Mouse (Mus musculus) midbrain, embryonic 13.5 days (tissue): Measurements from ENCODE around the gene Gm28230. TPM values are rescaled to one million over a fixed set of nuclear protein-coding genes. Genes with fewer than 3 reads are reported as not detected.

Source experiments
- ATAC-seq: fragments of 200-750 bp; cut with Nextera tagmentation; 2 replicates; pipeline ENCODE4 v1.8.0; 2017; ENCODE audit warnings: mild to moderate bottlenecking, moderate TSS enrichment, moderate library complexity
- H3K27ac ChIP-seq: fragments of 300-500 bp; sonication (generic); 2 replicates; pipeline ENCODE4 v1.5.1; 2015; ENCODE audit warnings: inconsistent platforms, mild to moderate bottlenecking, moderate library complexity
- H3K27me3 ChIP-seq: fragments of 300-500 bp; sonication (generic); 2 replicates; pipeline ENCODE4 v1.6.1; 2015; ENCODE audit warnings: mild to moderate bottlenecking, inconsistent platforms
- H3K36me3 ChIP-seq: fragments of 300-500 bp; sonication (generic); 2 replicates; pipeline ENCODE4 v1.6.1; 2015; ENCODE audit warnings: mild to moderate bottlenecking, inconsistent platforms
- H3K4me1 ChIP-seq: fragments of 300-500 bp; sonication (generic); replicated peaks from 2 replicates; pipeline ENCODE4 v1.6.1; 2015; ENCODE audit warnings: inconsistent platforms
- H3K4me2 ChIP-seq: fragments of 300-500 bp; sonication (generic); replicated peaks from 2 replicates; pipeline ENCODE4 v1.6.1; 2015; ENCODE audit warnings: moderate library complexity, mild to moderate bottlenecking, inconsistent platforms
- H3K4me3 ChIP-seq: fragments of 300-500 bp; sonication (generic); replicated peaks from 2 replicates; pipeline ENCODE4 v1.5.1; 2015; ENCODE audit warnings: mild to moderate bottlenecking, inconsistent platforms
- H3K9ac ChIP-seq: fragments of 300-500 bp; sonication (generic); replicated peaks from 2 replicates; pipeline ENCODE4 v1.6.1; 2015; ENCODE audit warnings: mild to moderate bottlenecking, inconsistent platforms
- H3K9me3 ChIP-seq: fragments of 300-500 bp; sonication (generic); 2 replicates; pipeline ENCODE4 v1.6.1; 2016; ENCODE audit warnings: mild to moderate bottlenecking, inconsistent platforms
- whole genome bisulfite sequencing: fragments of 180-500 bp; shearing (Covaris S2); methylation state at CpG from one replicate; pipeline ENCODE4 v1.1.7; 2015; 5-methylcytosine and 5-hydroxymethylcytosine counted together
- polyA plus RNA-seq: library from polyadenylated mRNA; unstranded; fragments of >200 nt; fragmentation: Nextera tagmentation; extraction: Ambion mirVana; gene quantifications from 2 replicates; pipeline ENCODE4 v1.2.1, GENCODE M21; 2015

Gm28230 gene
- polyA plus RNA-seq, 1 experiment from 2014 or later = not detected

DNA sequence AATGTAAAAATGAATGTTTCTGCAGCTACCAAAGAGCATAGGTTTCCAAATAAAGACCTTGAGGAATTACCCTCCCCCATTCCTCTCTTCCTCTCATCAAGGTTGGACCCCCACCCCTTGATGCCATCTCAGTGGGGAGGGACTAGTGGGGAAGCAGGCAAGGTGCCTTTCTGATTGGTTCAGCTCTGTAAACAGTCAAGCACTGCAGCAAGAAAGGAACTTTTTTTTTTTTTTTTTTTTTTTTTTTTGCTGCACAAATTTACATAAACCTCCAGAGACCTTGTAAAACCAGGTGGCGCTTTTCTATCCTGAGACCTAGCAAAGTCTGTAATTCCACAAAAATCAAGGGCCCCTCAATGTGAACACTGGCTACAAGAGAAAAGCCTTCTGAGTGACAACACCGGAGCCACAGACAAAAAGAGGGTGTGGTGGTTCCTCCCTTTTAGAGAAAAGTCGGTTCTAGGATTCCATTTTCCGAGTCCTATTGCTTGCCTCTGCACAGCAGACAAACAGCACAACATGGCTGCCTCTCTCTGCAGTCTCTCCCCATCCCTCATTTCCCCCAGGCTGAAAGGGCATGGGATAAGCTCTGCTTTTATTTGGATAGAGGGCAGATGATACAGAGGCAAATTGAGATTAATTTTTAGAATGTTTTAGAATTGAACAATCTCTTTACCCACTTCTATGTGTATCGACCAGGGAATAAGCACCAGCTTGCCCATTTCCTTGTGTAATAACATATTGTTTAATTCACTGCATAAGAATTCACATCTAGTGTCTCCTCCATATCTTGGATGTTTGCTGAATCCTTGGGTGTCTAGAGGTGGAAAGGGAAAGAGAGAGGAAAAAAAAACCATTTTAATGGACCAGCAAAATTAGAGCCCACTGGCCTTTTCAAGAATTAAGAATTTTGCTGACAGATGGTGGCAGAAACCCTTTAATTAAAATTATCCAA, 16.8 kb upstream of the Gm28230 start:
- ATAC-seq = no peak
- no peak overlapping the region for H3K9ac ChIP-seq
- no peaks in the 10 kb centered on the region for H3K9me3 ChIP-seq
- no peak overlapping the region for H3K4me2 ChIP-seq
- H3K4me3 ChIP-seq = no peak overlapping the region
- 4% methylated on average over 5 of the region's 5 CpGs for WGBS
- H3K27me3 ChIP-seq = peaks cover 99% of the 10 kb centered on the region
- H3K27ac ChIP-seq = no peak overlapping the region
- peaks cover 17% of the 10 kb centered on the region for H3K4me1 ChIP-seq
- no peaks in the 10 kb centered on the region for H3K36me3 ChIP-seq

DNA sequence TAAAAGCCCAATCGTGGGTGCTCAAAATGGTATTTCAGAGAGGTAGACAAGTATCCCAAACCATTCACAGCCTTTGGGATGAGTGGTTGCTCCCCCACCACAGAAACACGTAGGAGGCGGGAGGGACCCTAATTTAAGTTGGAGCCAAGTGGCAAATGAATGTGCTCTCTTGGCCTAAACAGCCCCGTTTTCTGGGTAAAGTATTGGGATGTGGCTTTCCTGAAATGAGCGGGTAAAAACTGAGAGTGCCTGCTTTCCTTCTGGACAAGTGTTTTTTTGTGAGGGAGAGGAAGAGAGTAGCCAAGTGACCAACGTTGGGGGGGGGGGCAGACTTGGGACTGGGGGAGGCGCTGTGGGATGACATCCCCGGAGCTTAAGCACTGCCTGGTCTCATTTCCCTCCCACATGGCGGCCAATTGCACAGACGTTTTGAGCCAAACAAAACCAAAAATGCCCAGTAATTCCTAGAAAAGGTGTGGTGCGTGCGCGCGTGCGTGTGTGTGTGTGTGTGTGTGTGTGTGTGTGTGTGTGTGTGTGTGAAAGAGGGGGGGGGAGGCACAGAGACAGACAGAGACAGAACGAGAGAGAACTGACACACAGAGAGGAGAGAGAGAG, 15.5 kb upstream of the Gm28230 start:
- under 1% methylated on average over 16 of the region's 16 CpGs for WGBS
- no peak overlapping the region for H3K4me2 ChIP-seq
- H3K27ac ChIP-seq = no peak overlapping the region
- H3K4me3 ChIP-seq = no peak overlapping the region
- ATAC-seq = no peak
- H3K9me3 ChIP-seq = no peaks in the 10 kb centered on the region
- peaks cover 6% of the 10 kb centered on the region for H3K4me1 ChIP-seq
- no peak overlapping the region for H3K9ac ChIP-seq
- no peaks in the 10 kb centered on the region for H3K36me3 ChIP-seq
- peaks cover 99% of the 10 kb centered on the region for H3K27me3 ChIP-seq

DNA sequence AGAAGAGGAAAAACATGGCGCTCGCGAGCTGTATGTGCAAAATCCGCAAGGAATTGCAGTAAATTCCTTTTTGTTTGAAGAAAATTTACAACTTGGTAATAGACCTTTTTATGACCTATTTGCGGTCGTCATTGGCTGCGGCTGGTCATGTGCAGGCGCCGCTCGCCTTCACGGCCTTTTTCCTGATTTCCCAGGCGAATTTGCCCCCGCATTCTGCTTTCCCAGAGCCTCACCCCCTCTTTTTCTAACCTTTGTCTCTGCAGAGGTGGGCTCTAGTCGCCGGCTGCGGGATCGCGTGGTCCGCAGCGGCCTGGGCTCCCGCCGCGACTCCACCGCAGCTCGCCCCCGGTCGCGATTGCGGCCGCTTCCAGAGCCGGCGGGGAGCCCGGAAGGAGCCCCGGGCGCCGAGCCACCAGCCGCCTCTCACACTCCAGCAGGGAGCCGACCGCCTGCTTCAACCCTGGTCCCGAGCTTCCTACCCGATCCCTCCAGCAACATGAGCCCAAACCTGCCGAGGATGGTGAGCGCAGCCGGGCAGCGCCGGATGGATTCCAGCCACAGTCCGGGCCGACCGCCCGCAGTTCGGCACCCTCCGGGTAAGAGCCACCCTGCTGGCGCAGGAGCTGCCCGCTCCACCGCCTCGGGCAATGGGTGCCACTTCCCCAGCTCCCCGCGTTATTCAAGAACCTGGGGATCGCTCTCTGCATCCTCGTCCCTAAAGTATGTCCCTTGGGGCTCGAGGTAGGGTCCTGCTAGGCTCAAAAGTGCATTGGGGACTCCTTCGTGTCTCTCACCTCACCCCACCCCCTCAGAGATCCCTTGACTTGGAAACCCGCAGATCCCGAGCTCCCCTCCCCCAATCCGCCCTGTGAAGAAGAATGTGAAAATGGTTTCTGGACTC, 14.6 kb upstream of the Gm28230 start, which contains the start of the genes Hoxd3 and Hoxd4:
TSS of gene Hoxd3 (plus strand) at position 207 of the 901 bp plus-strand sequence.
TSS of gene Hoxd4 (plus strand) at position 209 of the 901 bp plus-strand sequence.
- ATAC-seq = 0 out of 2 replicates have a peak, but pooled peaks have one; percentile 17
- H3K4me3 ChIP-seq = peak within 1 kb of the TSS; percentile 12
- no peaks in the 10 kb centered on the region for H3K9me3 ChIP-seq
- H3K4me2 ChIP-seq = peak within 1 kb of the TSS; percentile 34
- peaks cover 99% of the 10 kb centered on the region for H3K27me3 ChIP-seq
- H3K27ac ChIP-seq = no peak within 1 kb of the TSS
- peaks cover 6% of the 10 kb centered on the region for H3K4me1 ChIP-seq
- WGBS = 1% methylated on average over 65 of the region's 65 CpGs
- H3K36me3 ChIP-seq = no peaks in the 10 kb centered on the region
- H3K9ac ChIP-seq = no peak within 1 kb of the TSS

DNA sequence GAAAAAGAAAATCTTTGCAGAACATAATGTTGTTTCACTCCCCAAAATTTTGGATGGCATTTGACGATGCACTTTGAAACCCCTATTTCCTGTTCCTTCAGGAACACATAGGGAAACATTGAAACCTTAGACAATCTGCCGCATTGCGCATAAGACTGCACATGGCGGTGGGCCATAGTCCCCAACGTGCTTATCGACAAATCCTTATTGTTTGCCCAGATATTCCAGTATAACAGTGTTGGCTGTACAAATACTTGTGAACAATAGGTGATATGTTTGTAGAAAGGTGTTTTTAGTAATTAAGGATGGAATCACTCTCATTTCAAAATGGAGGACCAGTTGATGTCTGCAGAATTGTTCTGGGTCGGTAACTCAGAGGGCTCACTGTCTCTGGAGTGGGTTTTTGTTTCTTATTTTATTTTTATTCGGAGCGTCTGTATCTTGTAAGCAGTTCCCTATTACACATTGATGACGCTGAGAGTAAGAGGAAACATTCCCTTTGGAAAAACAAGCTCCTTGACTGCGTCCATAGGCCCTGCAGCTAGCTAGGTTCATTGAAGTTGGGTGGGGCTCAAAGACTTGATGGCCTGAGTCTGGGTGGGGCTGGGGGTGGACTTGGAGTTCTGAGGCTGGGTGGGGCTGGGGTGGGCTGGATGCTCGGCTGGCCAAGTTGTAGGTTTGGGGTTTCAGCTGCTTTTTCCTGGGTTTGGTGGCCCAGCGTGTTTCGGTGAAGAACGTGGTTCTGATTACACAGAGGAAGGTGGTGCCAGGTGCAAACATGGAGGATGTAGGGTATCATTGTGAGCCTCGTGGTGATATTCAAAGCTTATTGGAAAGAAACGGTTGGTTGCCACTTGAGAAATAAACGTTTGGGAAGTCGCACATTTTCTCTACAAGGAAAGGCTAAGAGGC, 13.0 kb upstream of the Gm28230 start:
- H3K4me2 ChIP-seq = no peak overlapping the region
- no peak overlapping the region for H3K27ac ChIP-seq
- peaks cover 100% of the 10 kb centered on the region for H3K27me3 ChIP-seq
- 3% methylated on average over 19 of the region's 19 CpGs for WGBS
- H3K4me1 ChIP-seq = peaks cover 6% of the 10 kb centered on the region
- H3K9me3 ChIP-seq = no peaks in the 10 kb centered on the region
- ATAC-seq = no peak
- no peaks in the 10 kb centered on the region for H3K36me3 ChIP-seq
- no peak overlapping the region for H3K4me3 ChIP-seq
- H3K9ac ChIP-seq = no peak overlapping the region

DNA sequence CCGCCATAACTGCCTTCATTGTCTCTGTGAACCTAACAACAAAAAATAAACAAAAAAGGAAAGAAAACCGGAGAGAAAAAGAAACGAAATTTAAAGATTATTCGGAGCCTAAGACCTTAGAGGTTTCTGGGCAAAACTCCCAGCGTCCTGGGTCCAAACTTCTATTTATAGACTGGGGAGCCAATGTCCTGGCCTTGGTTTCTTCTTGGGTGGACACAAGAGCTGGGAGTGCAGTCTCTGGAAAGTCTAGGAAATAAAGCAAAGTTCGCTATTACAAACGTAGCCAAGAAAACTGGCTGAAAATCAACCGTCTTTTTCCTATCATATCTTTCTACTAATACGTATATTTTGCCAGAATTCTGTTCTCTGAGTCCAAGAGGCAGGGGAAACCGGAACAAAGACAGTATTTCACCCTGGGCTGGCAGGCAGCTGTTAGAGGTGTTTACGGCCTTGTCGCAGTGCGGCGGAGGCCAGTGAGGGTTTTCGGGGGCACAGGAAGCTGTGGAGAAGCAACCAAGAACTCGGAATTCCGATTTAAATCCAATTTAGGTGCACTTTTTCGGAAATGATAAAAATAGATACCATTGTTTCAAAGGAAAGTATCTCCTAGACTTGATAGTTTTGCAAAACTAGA, 12.3 kb upstream of the Gm28230 start:
- H3K27ac ChIP-seq = no peak overlapping the region
- peaks cover 100% of the 10 kb centered on the region for H3K27me3 ChIP-seq
- peaks cover 6% of the 10 kb centered on the region for H3K4me1 ChIP-seq
- no peak for ATAC-seq
- no peak overlapping the region for H3K9ac ChIP-seq
- H3K9me3 ChIP-seq = no peaks in the 10 kb centered on the region
- WGBS = 3% methylated on average over 18 of the region's 18 CpGs
- no peak overlapping the region for H3K4me3 ChIP-seq
- H3K4me2 ChIP-seq = no peak overlapping the region
- no peaks in the 10 kb centered on the region for H3K36me3 ChIP-seq

DNA sequence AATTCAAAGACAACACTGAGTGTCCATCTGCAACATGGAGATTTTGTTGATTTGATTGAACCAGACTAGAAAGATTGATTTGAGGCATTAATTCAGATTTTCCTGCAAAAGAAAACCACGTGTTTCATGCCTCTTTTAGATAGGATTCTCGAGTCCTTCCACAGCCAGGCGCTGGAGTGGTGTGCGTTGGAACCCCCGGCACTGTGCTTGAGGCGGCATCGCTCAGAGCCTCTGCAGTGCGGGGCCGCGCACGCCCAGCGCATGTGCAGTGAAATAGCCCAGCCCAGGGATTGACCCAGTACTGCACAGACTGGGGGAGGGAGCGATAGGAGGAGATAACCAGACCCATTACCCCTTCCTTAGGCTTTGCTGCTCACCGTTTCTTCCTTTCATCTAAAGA, 11.6 kb upstream of the Gm28230 start:
- no peak for ATAC-seq
- H3K9ac ChIP-seq = no peak overlapping the region
- H3K4me1 ChIP-seq = peaks cover 6% of the 10 kb centered on the region
- WGBS = under 1% methylated on average over 14 of the region's 14 CpGs
- peaks cover 100% of the 10 kb centered on the region for H3K27me3 ChIP-seq
- H3K4me2 ChIP-seq = no peak overlapping the region
- no peak overlapping the region for H3K27ac ChIP-seq
- no peaks in the 10 kb centered on the region for H3K9me3 ChIP-seq
- no peak overlapping the region for H3K4me3 ChIP-seq
- H3K36me3 ChIP-seq = no peaks in the 10 kb centered on the region

DNA sequence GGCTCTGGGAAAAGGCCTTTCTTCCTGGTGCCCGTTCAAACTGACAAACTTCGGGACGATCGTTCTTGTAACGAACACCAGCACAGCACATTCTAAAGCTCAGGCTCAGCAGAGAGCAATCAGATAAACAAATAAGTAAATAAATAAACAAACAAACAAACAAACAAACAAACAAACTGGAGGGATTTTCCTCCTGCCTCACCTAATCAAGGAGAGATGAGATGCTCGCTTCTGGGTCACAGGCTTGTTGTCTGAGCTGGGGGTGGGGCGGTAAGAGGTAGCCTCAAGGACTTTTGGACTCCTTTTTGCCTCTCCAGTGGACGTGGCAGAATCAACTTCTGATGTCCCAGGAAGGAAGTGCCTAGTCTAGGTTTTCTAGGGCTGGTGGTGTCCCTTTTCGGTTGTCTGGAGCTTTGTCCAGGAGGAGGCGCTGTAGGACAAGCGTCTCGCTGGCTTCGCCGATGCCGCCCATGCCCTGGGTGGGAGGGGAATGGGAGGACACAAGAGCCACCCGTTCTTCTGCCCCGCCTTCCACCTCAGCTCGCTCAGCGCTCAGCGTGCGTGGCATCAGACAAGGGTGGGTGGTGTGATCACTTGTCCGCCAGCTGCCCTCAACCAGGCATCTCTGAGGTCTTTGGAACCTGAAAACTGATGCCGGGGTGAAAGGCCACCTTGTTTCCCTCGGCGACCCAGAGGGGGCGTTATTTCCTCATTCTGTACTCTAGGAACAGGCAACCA, 10.9 kb upstream of the Gm28230 start:
- H3K9me3 ChIP-seq = no peaks in the 10 kb centered on the region
- ATAC-seq = peak; percentile 73
- no peak overlapping the region for H3K27ac ChIP-seq
- no peak overlapping the region for H3K9ac ChIP-seq
- 3% methylated on average over 26 of the region's 26 CpGs for WGBS
- H3K36me3 ChIP-seq = no peaks in the 10 kb centered on the region
- peaks cover 100% of the 10 kb centered on the region for H3K27me3 ChIP-seq
- H3K4me3 ChIP-seq = peak overlapping the region; percentile 23
- H3K4me1 ChIP-seq = peaks cover 6% of the 10 kb centered on the region
- peak overlapping the region; percentile 47 for H3K4me2 ChIP-seq

DNA sequence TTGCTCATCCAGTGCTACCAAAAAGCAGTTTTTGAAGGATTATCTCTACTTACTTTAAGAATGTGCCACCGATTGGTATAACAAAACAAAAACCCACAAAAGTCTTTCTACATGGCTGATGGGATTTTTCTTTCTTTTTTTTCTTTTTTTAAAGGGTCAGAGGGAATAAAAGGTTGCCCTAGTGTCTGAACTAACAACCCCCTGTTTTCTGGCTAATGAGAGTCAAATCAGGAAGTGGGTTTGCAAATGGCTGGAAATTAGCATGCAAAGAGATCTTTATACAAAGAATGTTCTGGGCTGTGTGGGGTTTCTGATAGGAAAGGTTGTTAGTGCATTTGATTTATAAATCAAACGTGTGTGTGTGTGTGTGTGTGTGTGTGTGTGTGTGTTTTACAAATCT, 6.1 kb upstream of the Gm28230 start:
- Histone ChIP-seq H3K36me3 (no peaks in the 10 kb centered on the region), H3K9ac (no peak overlapping the region), H3K4me3 (no peak overlapping the region), H3K27me3 (peaks cover 100% of the 10 kb centered on the region), H3K4me2 (no peak overlapping the region), H3K9me3 (no peaks in the 10 kb centered on the region), H3K4me1 (no peaks in the 10 kb centered on the region), H3K27ac (no peak overlapping the region)
- WGBS = 4% methylated on average over 2 of the region's 2 CpGs
- no peak for ATAC-seq

DNA sequence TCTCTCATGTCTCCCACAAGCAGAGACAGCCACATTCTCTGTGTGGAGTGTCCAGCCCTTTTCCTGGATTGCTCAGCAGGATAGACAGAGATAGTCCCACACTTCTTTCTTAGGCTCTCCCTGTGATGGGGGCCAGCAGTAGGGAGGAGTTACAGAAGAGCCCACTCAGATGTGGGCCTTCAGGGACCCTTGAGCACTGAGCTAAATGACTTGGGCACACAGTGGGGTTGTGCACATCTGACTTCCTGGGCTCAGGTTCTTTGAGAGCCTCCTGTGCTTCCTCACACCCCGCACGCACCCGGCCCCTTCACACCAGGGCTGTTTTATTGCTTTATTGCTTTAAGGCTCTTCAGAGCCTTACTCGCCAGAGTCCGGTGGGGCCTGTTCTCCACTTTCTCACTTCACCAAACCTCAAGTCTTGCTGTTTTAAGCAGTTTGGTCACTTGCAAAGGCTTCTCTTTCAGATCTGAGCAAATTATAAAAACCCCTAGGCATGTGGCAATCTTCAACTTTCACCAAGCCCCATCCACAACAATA, 5.5 kb upstream of the Gm28230 start:
- under 1% methylated on average over 5 of the region's 5 CpGs for WGBS
- H3K27me3 ChIP-seq = peaks cover 100% of the 10 kb centered on the region
- no peaks in the 10 kb centered on the region for H3K9me3 ChIP-seq
- H3K27ac ChIP-seq = no peak overlapping the region
- no peak overlapping the region for H3K9ac ChIP-seq
- H3K36me3 ChIP-seq = no peaks in the 10 kb centered on the region
- no peak for ATAC-seq
- H3K4me2 ChIP-seq = no peak overlapping the region
- H3K4me1 ChIP-seq = no peaks in the 10 kb centered on the region
- no peak overlapping the region for H3K4me3 ChIP-seq

DNA sequence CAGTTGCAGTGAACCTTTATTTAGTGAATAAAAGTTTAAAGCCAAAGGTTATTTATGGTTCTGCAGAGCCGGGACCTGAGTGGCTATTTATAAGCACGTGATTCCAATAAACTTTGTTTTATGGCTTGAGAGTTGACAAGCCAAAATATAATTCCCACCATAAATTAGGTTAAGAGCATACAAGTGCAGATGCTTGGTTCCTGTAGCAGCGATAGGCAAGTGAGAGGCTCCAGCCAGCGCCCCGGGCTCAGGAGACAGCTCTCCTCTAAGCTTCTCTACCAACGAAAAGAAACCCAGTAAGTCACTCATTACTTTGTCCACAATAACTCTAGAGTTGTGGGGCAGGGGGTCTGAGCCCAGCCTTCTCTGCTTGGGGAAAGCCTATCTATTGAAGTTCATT, 4.6 kb upstream of the Gm28230 start:
- no peak overlapping the region for H3K27ac ChIP-seq
- no peaks in the 10 kb centered on the region for H3K9me3 ChIP-seq
- no peaks in the 10 kb centered on the region for H3K4me1 ChIP-seq
- no peak overlapping the region for H3K4me2 ChIP-seq
- H3K4me3 ChIP-seq = no peak overlapping the region
- H3K36me3 ChIP-seq = no peaks in the 10 kb centered on the region
- H3K9ac ChIP-seq = no peak overlapping the region
- ATAC-seq = no peak
- H3K27me3 ChIP-seq = peaks cover 100% of the 10 kb centered on the region
- 3% methylated on average over 6 of the region's 6 CpGs for WGBS
